Mouse (Mus musculus): ENCODE measurements at regions not wholly inside any gene's neighbourhood (a gene's known extent, or its start where the extent isn't known, plus 50 kb on each side); places are given as distances from the start of the nearest gene placed in this dataset.
"Not testable (repeated sequence)": the region's sequence is repeated elsewhere in the genome, so short reads cannot be mapped to it uniquely, and the experiment has no call there.

GRCm38 (mm10) chr10:69086184-69086583 lies 65.0 kb upstream of the Rhobtb1 start:
- Histone ChIP-seq H3K4me3 (replicated peaks) (no peak overlapping the region), H3K4me2 (no peak overlapping the region), H3K9ac (no peak overlapping the region), H3K36me3 (no peaks in the 10 kb centered on the region), H3K4me1 (replicated peaks) (no peaks in the 10 kb centered on the region), H3K27me3 (no peaks in the 10 kb centered on the region), H3K27ac (no peak overlapping the region), H3K9me3 (replicated peaks) (no peaks in the 10 kb centered on the region)
- ATAC-seq (ENCODE audit: low read depth), result no peak
- WGBS (ENCODE audit: insufficient replicate concordance), result 48% methylated on average over 1 of the region's 1 CpGs
- DNase-seq, result no peak

DNA sequence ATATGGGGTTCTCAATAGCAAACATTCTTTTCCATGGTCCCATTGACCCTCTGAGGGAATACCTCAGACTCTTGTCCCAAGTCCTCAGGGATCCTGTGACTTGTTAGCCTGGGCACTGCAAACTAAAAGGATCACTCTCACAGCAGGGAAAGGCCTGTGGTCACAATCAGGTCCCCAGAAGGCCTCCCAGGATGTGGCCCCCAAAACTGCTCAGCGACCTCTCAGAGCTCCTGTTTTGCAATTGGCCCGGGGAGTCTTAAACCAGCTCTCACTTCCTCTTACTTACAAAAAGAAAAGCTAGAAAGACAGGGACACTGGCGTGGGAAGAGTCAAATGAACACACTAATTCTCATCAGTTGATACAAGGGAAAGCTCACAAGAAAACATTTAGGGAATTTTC lies 59.4 kb upstream of the Rhobtb1 start:
- 29% methylated on average over 3 of the region's 3 CpGs for WGBS (ENCODE audit: insufficient replicate concordance)
- Histone ChIP-seq H3K36me3 (no peaks in the 10 kb centered on the region), H3K27me3 (no peaks in the 10 kb centered on the region), H3K9ac (no peak overlapping the region), H3K4me1 (replicated peaks) (no peaks in the 10 kb centered on the region), H3K9me3 (replicated peaks) (peaks cover 4% of the 10 kb centered on the region; the same call in 1 of the 2 replicates), H3K27ac (no peak overlapping the region), H3K4me3 (replicated peaks) (no peak overlapping the region), H3K4me2 (no peak overlapping the region)
- DNase-seq (no peak), ATAC-seq (ENCODE audit: low read depth) (no peak)

- 77% methylated on average over 3 of the region's 3 CpGs for WGBS (ENCODE audit: insufficient replicate concordance)
- Histone ChIP-seq H3K36me3 (no peaks in the 10 kb centered on the region), H3K9ac (no peak overlapping the region), H3K27ac (no peak overlapping the region), H3K9me3 (replicated peaks) (peaks cover 4% of the 10 kb centered on the region; the same call in 1 of the 2 replicates), H3K4me3 (replicated peaks) (no peak overlapping the region), H3K4me1 (replicated peaks) (no peaks in the 10 kb centered on the region), H3K27me3 (no peaks in the 10 kb centered on the region), H3K4me2 (no peak overlapping the region)
- DNase-seq (no peak), ATAC-seq (ENCODE audit: low read depth) (no peak)
Observed at GRCm38 (mm10) chr10:69100021-69100420, 51.2 kb upstream of the Rhobtb1 start.

- 76% methylated on average over 16 of the region's 16 CpGs for WGBS (ENCODE audit: insufficient replicate concordance)
- H3K27ac ChIP-seq; DNase-seq; H3K36me3 ChIP-seq; H3K4me2 ChIP-seq; H3K9me3 ChIP-seq (replicated peaks); H3K9ac ChIP-seq; H3K4me1 ChIP-seq (replicated peaks); H3K4me3 ChIP-seq (replicated peaks); ATAC-seq (ENCODE audit: low read depth); H3K27me3 ChIP-seq: not testable (repeated sequence)
Observed at GRCm38 (mm10) chr10:69100742-69101141, 50.5 kb upstream of the Rhobtb1 start.

Data from liver, embryonic 13.5 days (tissue).